Mouse (Mus musculus): ENCODE measurements around the gene Rgs7bp. TPM values are rescaled to one million over a fixed set of nuclear protein-coding genes. Genes with fewer than 3 reads are reported as not detected.
A peak's percentile ranks its signal among the peaks of the same experiment; 100 is the strongest.

Gene Rgs7bp
- total and polyA plus RNA-seq, 2 experiments from 2014 or later = 7.8 to 13.5 TPM

- no peaks in the 10 kb centered on the region for H3K27me3 ChIP-seq (ENCODE audit: insufficient read depth, low read length)
- H3K4me1 ChIP-seq (ENCODE audit: insufficient read depth) = 0 out of 2 replicates have a peak, but pooled peaks cover 3% of the 10 kb centered on the region
- no peaks in the 10 kb centered on the region for H3K9me3 ChIP-seq (ENCODE audit: low read length)
- no peak for DNase-seq
- no peak for TF ChIP-seq CTCF (IDR thresholded peaks at IDR 0.05; ENCODE audit: low read depth)
- H3K27ac ChIP-seq (ENCODE audit: low read depth, low read length) = no peak overlapping the region
- H3K4me2 ChIP-seq (ENCODE audit: low read depth) = no peak overlapping the region
- H3K36me3 ChIP-seq (ENCODE audit: insufficient read depth) = no peaks in the 10 kb centered on the region
- H3K4me3 ChIP-seq (ENCODE audit: low read depth, low read length) = no peak overlapping the region
- peak; percentile 84; the same call in 1 of the 2 replicates for ATAC-seq
- 30% methylated on average over 8 of the region's 8 CpGs for WGBS
- H3K9ac ChIP-seq = no peak overlapping the region
These were observed 38.9 kb downstream of the Rgs7bp start for GRCm38 (mm10) chr13:105015710-105016404.

GRCm38 (mm10) chr13:105011300-105011699 is 43.4 kb downstream of the Rgs7bp start:
- Histone ChIP-seq H3K9ac (no peak overlapping the region), H3K4me2 (ENCODE audit: low read depth) (no peak overlapping the region), H3K4me1 (ENCODE audit: insufficient read depth) (0 out of 2 replicates have a peak, but pooled peaks cover 3% of the 10 kb centered on the region), H3K4me3 (ENCODE audit: low read depth, low read length) (no peak overlapping the region), H3K9me3 (ENCODE audit: low read length) (no peaks in the 10 kb centered on the region), H3K27ac (ENCODE audit: low read depth, low read length) (no peak overlapping the region), H3K27me3 (ENCODE audit: insufficient read depth, low read length) (no peaks in the 10 kb centered on the region), H3K36me3 (ENCODE audit: insufficient read depth) (no peaks in the 10 kb centered on the region)
- 82% methylated on average over 5 of the region's 5 CpGs for WGBS
- ATAC-seq = peak; percentile 25; the same call in 1 of the 2 replicates
- no peak for TF ChIP-seq CTCF (IDR thresholded peaks at IDR 0.05; ENCODE audit: low read depth)
- DNase-seq = peak; percentile 25

GRCm38 (mm10) chr13:105008891-105009290 is 45.8 kb downstream of the Rgs7bp start:
- no peaks in the 10 kb centered on the region for H3K4me1 ChIP-seq (ENCODE audit: insufficient read depth)
- H3K27me3 ChIP-seq (ENCODE audit: insufficient read depth, low read length) = no peaks in the 10 kb centered on the region
- TF ChIP-seq CTCF (IDR thresholded peaks at IDR 0.05; ENCODE audit: low read depth) = no peak
- no peaks in the 10 kb centered on the region for H3K9me3 ChIP-seq (ENCODE audit: low read length)
- no peaks in the 10 kb centered on the region for H3K36me3 ChIP-seq (ENCODE audit: insufficient read depth)
- ATAC-seq (no peak), DNase-seq (no peak)
- WGBS = 72% methylated on average over 2 of the region's 2 CpGs
- no peak overlapping the region for H3K27ac ChIP-seq (ENCODE audit: low read depth, low read length)
- no peak overlapping the region for H3K4me2 ChIP-seq (ENCODE audit: low read depth)
- H3K9ac ChIP-seq = no peak overlapping the region
- H3K4me3 ChIP-seq (ENCODE audit: low read depth, low read length) = no peak overlapping the region

- DNase-seq (no peak), ATAC-seq (no peak)
- TF ChIP-seq CTCF (IDR thresholded peaks at IDR 0.05; ENCODE audit: low read depth) = no peak
- H3K36me3 ChIP-seq (ENCODE audit: insufficient read depth) = no peaks in the 10 kb centered on the region
- 62% methylated on average over 2 of the region's 2 CpGs for WGBS
- no peak overlapping the region for H3K9ac ChIP-seq
- H3K9me3 ChIP-seq (ENCODE audit: low read length) = no peaks in the 10 kb centered on the region
- no peaks in the 10 kb centered on the region for H3K27me3 ChIP-seq (ENCODE audit: insufficient read depth, low read length)
- no peak overlapping the region for H3K27ac ChIP-seq (ENCODE audit: low read depth, low read length)
- H3K4me1 ChIP-seq (ENCODE audit: insufficient read depth) = 0 out of 2 replicates have a peak, but pooled peaks cover 7% of the 10 kb centered on the region
- H3K4me3 ChIP-seq (ENCODE audit: low read depth, low read length) = no peak overlapping the region
- no peak overlapping the region for H3K4me2 ChIP-seq (ENCODE audit: low read depth)
These were observed 51.9 kb downstream of the Rgs7bp start for GRCm38 (mm10) chr13:105002831-105003157.

- Histone ChIP-seq H3K9ac (peak overlapping the region; percentile 25; the same call in 1 of the 2 replicates), H3K27ac (ENCODE audit: low read depth, low read length) (peak overlapping the region; percentile 67), H3K27me3 (ENCODE audit: insufficient read depth, low read length) (no peaks in the 10 kb centered on the region), H3K9me3 (ENCODE audit: low read length) (no peaks in the 10 kb centered on the region), H3K4me3 (ENCODE audit: low read depth, low read length) (no peak overlapping the region), H3K36me3 (ENCODE audit: insufficient read depth) (no peaks in the 10 kb centered on the region), H3K4me2 (ENCODE audit: low read depth) (no peak overlapping the region), H3K4me1 (ENCODE audit: insufficient read depth) (0 out of 2 replicates have a peak, but pooled peaks cover 7% of the 10 kb centered on the region)
- ATAC-seq (peak; percentile 79), DNase-seq (peak; percentile 53)
- no peak for TF ChIP-seq CTCF (IDR thresholded peaks at IDR 0.05; ENCODE audit: low read depth)
- 43% methylated on average over 5 of the region's 5 CpGs for WGBS
These were observed 52.4 kb downstream of the Rgs7bp start for GRCm38 (mm10) chr13:105002132-105002830.

GRCm38 (mm10) chr13:105001714-105002113 is 53.0 kb downstream of the Rgs7bp start:
- 39% methylated on average over 2 of the region's 2 CpGs for WGBS
- no peak for TF ChIP-seq CTCF (IDR thresholded peaks at IDR 0.05; ENCODE audit: low read depth)
- Histone ChIP-seq H3K36me3 (ENCODE audit: insufficient read depth) (no peaks in the 10 kb centered on the region), H3K9me3 (ENCODE audit: low read length) (no peaks in the 10 kb centered on the region), H3K4me2 (ENCODE audit: low read depth) (no peak overlapping the region), H3K4me3 (ENCODE audit: low read depth, low read length) (no peak overlapping the region), H3K27ac (ENCODE audit: low read depth, low read length) (peak overlapping the region; percentile 0; the same call in 1 of the 2 replicates), H3K9ac (no peak overlapping the region), H3K4me1 (ENCODE audit: insufficient read depth) (0 out of 2 replicates have a peak, but pooled peaks cover 7% of the 10 kb centered on the region), H3K27me3 (ENCODE audit: insufficient read depth, low read length) (no peaks in the 10 kb centered on the region)
- ATAC-seq (peak; percentile 91), DNase-seq (peak; percentile 59)

- no peak for TF ChIP-seq CTCF (IDR thresholded peaks at IDR 0.05; ENCODE audit: low read depth)
- no peak for DNase-seq
- 86% methylated on average over 7 of the region's 7 CpGs for WGBS
These were observed 65.9 kb downstream of the Rgs7bp start for GRCm38 (mm10) chr13:104988811-104989258.

More at GRCm38 (mm10) chr13:104988811-104989258, 65.9 kb downstream of the Rgs7bp start:
- Histone ChIP-seq H3K4me2 (ENCODE audit: low read depth) (no peak overlapping the region), H3K4me1 (ENCODE audit: insufficient read depth) (no peaks in the 10 kb centered on the region), H3K9me3 (ENCODE audit: low read length) (no peaks in the 10 kb centered on the region), H3K27me3 (ENCODE audit: insufficient read depth, low read length) (no peaks in the 10 kb centered on the region), H3K36me3 (ENCODE audit: insufficient read depth) (no peaks in the 10 kb centered on the region), H3K4me3 (ENCODE audit: low read depth, low read length) (no peak overlapping the region), H3K27ac (ENCODE audit: low read depth, low read length) (no peak overlapping the region), H3K9ac (no peak overlapping the region)
- no peak for ATAC-seq

Measured in forebrain, postnatal 0 days (tissue).